Mouse (Mus musculus) MEL (cell line): ENCODE measurements around the gene Thumpd2. TPM values are rescaled to one million over a fixed set of nuclear protein-coding genes. Genes with fewer than 3 reads are reported as not detected.

Experiments used
- DNase-seq: peaks from one replicate; pipeline ENCODE4 v3.0.0; 2011; ENCODE audit warnings: low read depth, low spot score
- H3K27ac ChIP-seq: 2 replicates; pipeline ENCODE4 v1.5.1; 2012; ENCODE audit warnings: low read depth, mild to moderate bottlenecking, control low read depth, low read length, moderate library complexity; ENCODE audit not compliant: control insufficient read depth
- H3K27me3 ChIP-seq, 2 experiments: fragments of 150-350 bp in 1 of 2; sonication (generic) in 1 of 2; 2 replicates each; pipeline ENCODE4 v1.6.1; 2012; ENCODE audit warnings: low read length in 2 of 2, mild to moderate bottlenecking in 2 of 2, improper control_type of control experiment in 1 of 2, moderate library complexity in 1 of 2; ENCODE audit not compliant: insufficient read depth in 2 of 2, control insufficient read depth in 1 of 2
- H3K36me3 ChIP-seq, 2 experiments: 2 replicates each; pipeline ENCODE4 v1.6.1; 2012 to 2014; ENCODE audit warnings: low read length in 2 of 2, improper control_type of control experiment in 1 of 2, inconsistent platforms in 1 of 2, mild to moderate bottlenecking in 1 of 2; ENCODE audit not compliant: insufficient read depth in 2 of 2, control insufficient read depth in 1 of 2
- H3K4me1 ChIP-seq, 2 experiments: fragments of 150-350 bp in 1 of 2; sonication (generic) in 1 of 2; 2 replicates each; pipeline ENCODE4 v1.6.1; 2012; ENCODE audit warnings: low read length in 2 of 2, improper control_type of control experiment in 1 of 2, mild to moderate bottlenecking in 1 of 2; ENCODE audit not compliant: insufficient read depth in 2 of 2, control insufficient read depth in 1 of 2
- H3K4me3 ChIP-seq, 2 experiments: fragments of 150-350 bp in 1 of 2; sonication (generic) in 1 of 2; 2 replicates each; pipeline ENCODE4 v1.5.1; 2012; ENCODE audit warnings: low read depth in 2 of 2, low read length in 2 of 2, mild to moderate bottlenecking in 2 of 2, moderate library complexity in 2 of 2, control low read depth in 1 of 2, improper control_type of control experiment in 1 of 2; ENCODE audit not compliant: control insufficient read depth in 1 of 2, insufficient read depth in 1 of 2
- H3K79me2 ChIP-seq: 2 replicates; pipeline ENCODE4 v1.6.1; 2012; ENCODE audit warnings: mild to moderate bottlenecking, low read length, moderate library complexity; ENCODE audit not compliant: control insufficient read depth, poor library complexity, insufficient read depth
- H3K9ac ChIP-seq: 2 replicates; pipeline ENCODE4 v1.6.1; 2012; ENCODE audit warnings: low read depth, mild to moderate bottlenecking, control low read depth, low read length, moderate library complexity; ENCODE audit not compliant: control insufficient read depth, poor library complexity, severe bottlenecking
- H3K9me3 ChIP-seq: fragments of 150-350 bp; sonication (generic); replicated peaks from 2 replicates; pipeline ENCODE4 v1.6.1; 2012; ENCODE audit warnings: mild to moderate bottlenecking, low read length, improper control_type of control experiment, moderate library complexity; ENCODE audit not compliant: insufficient read depth
- CTCF ChIP-seq, 3 experiments: IDR thresholded peaks in 2 of 3; conservative IDR thresholded peaks in 1 of 3; 2 replicates each; pipeline ENCODE4 v1.5.1; 2011 to 2012; ENCODE audit warnings: low read length in 3 of 3, low read depth in 2 of 3, mild to moderate bottlenecking in 2 of 3, improper control_type of control experiment in 1 of 3, inconsistent platforms in 1 of 3, mixed read lengths in 1 of 3, moderate library complexity in 1 of 3; ENCODE audit not compliant: control insufficient read depth in 1 of 3, insufficient read depth in 1 of 3, poor library complexity in 1 of 3, severe bottlenecking in 1 of 3
- E2F4 ChIP-seq: IDR thresholded peaks from 2 replicates; pipeline ENCODE4 v1.6.1; 2011; ENCODE audit warnings: low read depth, low read length, improper control_type of control experiment, borderline replicate concordance
- EP300 ChIP-seq, 2 experiments: IDR thresholded peaks; 2 replicates each; pipeline ENCODE4 v1.6.1; 2011; ENCODE audit warnings: improper control_type of control experiment in 2 of 2, low read length in 2 of 2, low read depth in 1 of 2, mild to moderate bottlenecking in 1 of 2
- ETS1 ChIP-seq: IDR thresholded peaks from 2 replicates; pipeline ENCODE4 v1.6.1; 2012; ENCODE audit warnings: low read depth, mild to moderate bottlenecking, inconsistent platforms, low read length, improper control_type of control experiment, moderate library complexity
- GATA1 ChIP-seq: IDR thresholded peaks from 2 replicates; pipeline ENCODE4 v1.6.1; 2011; ENCODE audit warnings: low read depth, low read length, improper control_type of control experiment
- HCFC1 ChIP-seq: IDR thresholded peaks from 2 replicates; pipeline ENCODE4 v1.6.1; 2012; ENCODE audit warnings: low read depth, mild to moderate bottlenecking, inconsistent platforms, low read length, improper control_type of control experiment, moderate library complexity
- JUND ChIP-seq: IDR thresholded peaks from 2 replicates; pipeline ENCODE4 v1.6.1; 2011; ENCODE audit warnings: low read depth, mild to moderate bottlenecking, improper control_type of control experiment, low read length
- KAT2A ChIP-seq: conservative IDR thresholded peaks from 2 replicates; pipeline ENCODE4 v1.6.1; 2012; ENCODE audit warnings: low read depth, low read length, improper control_type of control experiment, inconsistent platforms
- MAZ ChIP-seq: IDR thresholded peaks from 2 replicates; pipeline ENCODE4 v1.6.1; 2012; ENCODE audit warnings: low read depth, mild to moderate bottlenecking, inconsistent platforms, low read length, improper control_type of control experiment
- MEF2A ChIP-seq: IDR thresholded peaks from 2 replicates; pipeline ENCODE4 v1.6.1; 2014; ENCODE audit warnings: low read depth, mild to moderate bottlenecking, inconsistent platforms, low read length, improper control_type of control experiment; ENCODE audit not compliant: poor library complexity, insufficient replicate concordance, severe bottlenecking; ENCODE audit errors: extremely low read depth
- MYC ChIP-seq: IDR thresholded peaks from 2 replicates; pipeline ENCODE4 v1.6.1; 2011; ENCODE audit warnings: low read depth, mild to moderate bottlenecking, low read length, improper control_type of control experiment, moderate library complexity
- NELFE ChIP-seq: IDR thresholded peaks from 2 replicates; pipeline ENCODE4 v1.6.1; 2011; ENCODE audit warnings: low read depth, low read length, improper control_type of control experiment
- NRF1 ChIP-seq: IDR thresholded peaks from 2 replicates; pipeline ENCODE4 v1.6.1; 2014; ENCODE audit warnings: low read depth, mild to moderate bottlenecking, inconsistent platforms, low read length, improper control_type of control experiment, moderate library complexity; ENCODE audit not compliant: poor library complexity, insufficient read depth, severe bottlenecking
- RCOR1 ChIP-seq: IDR thresholded peaks from 2 replicates; pipeline ENCODE4 v1.6.1; 2012; ENCODE audit warnings: low read depth, mild to moderate bottlenecking, inconsistent platforms, low read length, improper control_type of control experiment
- SIN3A ChIP-seq: IDR thresholded peaks from 2 replicates; pipeline ENCODE4 v1.6.1; 2012; ENCODE audit warnings: low read length, improper control_type of control experiment, inconsistent platforms
- SMC3 ChIP-seq: IDR thresholded peaks from 2 replicates; pipeline ENCODE4 v1.6.1; 2011; ENCODE audit warnings: low read depth, low read length, improper control_type of control experiment
- TBP ChIP-seq: IDR thresholded peaks from 2 replicates; pipeline ENCODE4 v1.8.0; 2011; ENCODE audit warnings: low read depth, low read length, improper control_type of control experiment
- TCF12 ChIP-seq: IDR thresholded peaks from 2 replicates; pipeline ENCODE4 v1.6.1; 2014; ENCODE audit warnings: low read depth, mild to moderate bottlenecking, inconsistent platforms, low read length, improper control_type of control experiment, moderate library complexity
- ZC3H11A ChIP-seq: IDR thresholded peaks from 2 replicates; pipeline ENCODE4 v1.6.1; 2012; ENCODE audit warnings: low read depth, mild to moderate bottlenecking, inconsistent platforms, low read length, improper control_type of control experiment
- ZKSCAN1 ChIP-seq: IDR thresholded peaks from 2 replicates; pipeline ENCODE4 v1.6.1; 2012; ENCODE audit warnings: low read depth, mild to moderate bottlenecking, inconsistent platforms, low read length, improper control_type of control experiment, moderate library complexity
- ZNF384 ChIP-seq: IDR thresholded peaks from 2 replicates; pipeline ENCODE4 v1.6.1; 2012; ENCODE audit warnings: low read depth, mild to moderate bottlenecking, inconsistent platforms, low read length, improper control_type of control experiment
- polyA plus RNA-seq, 2 experiments: library from polyadenylated mRNA; stranded (reverse) in 1 of 2; unstranded in 1 of 2; fragments of >175 nt in 1 of 2; fragments of >200 nt in 1 of 2; gene quantifications; 2 replicates each; pipeline versions ENCODE4 v1.2.1 to v1.2.4; 2012; ENCODE audit warnings: low replicate concordance in 2 of 2, low read depth in 1 of 2; ENCODE audit not compliant: insufficient read length in 2 of 2, insufficient read depth in 1 of 2, missing spikeins in 1 of 2
- total RNA-seq: library from RNA; depleted of rRNA; stranded (reverse); fragments of 300-350 nt; gene quantifications from 2 replicates; pipeline ENCODE4 v1.2.3, GENCODE M21; 2012

Gene Thumpd2
- total and polyA plus RNA-seq, 3 experiments, result 15.1 to 15.5 TPM; not detected in 1

DNA sequence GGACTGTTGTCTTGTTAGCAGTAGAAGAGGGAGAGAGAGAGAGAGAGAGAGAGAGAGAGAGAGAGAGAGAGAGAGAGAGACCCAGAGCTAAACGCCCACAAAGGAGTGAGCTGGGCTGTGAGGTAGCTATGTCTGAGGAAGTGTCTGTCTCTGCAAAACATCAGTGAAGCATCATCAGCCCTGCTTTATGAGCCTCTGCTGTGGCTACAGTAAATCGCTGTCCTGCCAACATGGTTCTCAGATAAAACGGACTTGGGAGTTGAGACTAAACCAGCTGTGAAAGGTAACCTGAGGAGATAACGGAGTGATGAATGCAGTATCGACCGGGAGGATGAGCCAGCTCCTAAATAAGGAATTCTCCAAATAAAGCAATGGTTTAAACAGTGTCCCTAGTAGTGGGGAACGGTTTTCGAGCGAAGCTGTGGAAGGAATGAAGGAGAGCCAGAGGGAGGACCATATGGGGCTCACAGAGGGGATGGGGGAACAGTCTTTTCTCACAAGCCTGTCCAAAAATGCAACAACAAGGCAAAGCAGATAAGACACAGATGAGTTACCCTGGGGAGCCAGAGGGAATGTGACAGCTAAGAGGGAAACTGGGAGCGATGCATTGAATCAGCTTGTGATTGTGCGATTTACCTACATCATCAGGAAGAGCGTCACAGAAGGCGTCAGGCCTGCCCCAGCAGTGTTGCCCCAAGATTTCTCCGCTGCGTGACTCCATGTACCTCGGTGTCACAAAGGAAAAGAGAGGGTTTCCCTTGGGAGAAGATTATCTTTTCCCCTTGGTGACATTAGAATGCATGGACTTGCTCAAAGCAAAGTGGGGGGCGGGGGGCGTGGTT lies 53.8 kb downstream of the Thumpd2 start:
- no peak for TF ChIP-seq SMC3
- no peak for TF ChIP-seq JUND
- no peak for TF ChIP-seq MYC
- TF ChIP-seq KAT2A, result no peak
- TF ChIP-seq ZKSCAN1, result no peak
- TF ChIP-seq NELFE, result no peak
- no peak for TF ChIP-seq ZNF384
- TF ChIP-seq RCOR1, result no peak
- no peak for TF ChIP-seq HCFC1
- TF ChIP-seq SIN3A, result no peak
- Histone ChIP-seq H3K4me1 (no peaks in the 10 kb centered on the region), H3K79me2 (no peaks in the 10 kb centered on the region), H3K27me3 (no peaks in the 10 kb centered on the region; a peak in 1 of 4 replicates), H3K27ac (no peak overlapping the region), H3K36me3 (no peaks in the 10 kb centered on the region), H3K9ac (no peak overlapping the region), H3K9me3 (no peaks in the 10 kb centered on the region), H3K4me3 (no peak overlapping the region)
- DNase-seq, result no peak

DNA sequence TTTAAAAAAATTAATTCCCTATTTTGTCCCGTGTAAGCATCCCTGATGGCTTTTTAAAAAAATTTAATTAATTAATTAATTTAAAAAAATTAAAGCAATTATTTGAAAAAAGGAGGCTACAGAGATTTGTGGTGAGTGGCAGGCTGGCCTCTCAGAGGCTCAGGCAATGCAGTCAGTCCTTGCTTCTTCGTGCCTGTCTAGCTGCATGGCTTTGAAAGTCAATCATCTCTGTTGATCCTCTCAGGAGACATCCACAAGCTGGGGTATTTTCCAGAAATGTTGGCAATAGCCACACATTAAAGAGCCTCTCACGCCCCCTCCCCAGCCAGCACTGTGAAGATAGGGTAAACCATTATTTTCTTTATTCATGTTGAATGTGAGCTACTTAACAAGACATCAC lies 54.7 kb downstream of the Thumpd2 start:
- H3K79me2 ChIP-seq, result no peaks in the 10 kb centered on the region
- H3K4me3 ChIP-seq, result no peak overlapping the region
- no peak overlapping the region for H3K27ac ChIP-seq
- H3K36me3 ChIP-seq, result no peaks in the 10 kb centered on the region
- H3K4me1 ChIP-seq, result no peaks in the 10 kb centered on the region
- no peaks in the 10 kb centered on the region for H3K9me3 ChIP-seq
- H3K9ac ChIP-seq, result no peak overlapping the region
- no peak for DNase-seq
- no peaks in the 10 kb centered on the region; a peak in 1 of 4 replicates for H3K27me3 ChIP-seq
- TF ChIP-seq SMC3 (no peak), TCF12 (no peak), MEF2A (no peak), NRF1 (no peak), TBP (no peak), ZC3H11A (no peak), CTCF (IDR thresholded peaks at IDR 0.05 in 2 of 3, conservative IDR thresholded peaks at IDR 0.05 in 1 of 3; ENCODE audit: control insufficient read depth in 1 of 3, insufficient read depth in 1 of 3, low read depth in 2 of 3, low read length in 3 of 3, poor library complexity in 1 of 3, severe bottlenecking in 1 of 3) (no peak), EP300 (IDR thresholded peaks at IDR 0.05; ENCODE audit: low read depth in 1 of 2, low read length in 2 of 2) (no peak), MAZ (no peak), ETS1 (no peak), GATA1 (no peak), E2F4 (no peak)
